ENCODE assay signal across 1 mouse cellular context in the genomic region with DNA sequence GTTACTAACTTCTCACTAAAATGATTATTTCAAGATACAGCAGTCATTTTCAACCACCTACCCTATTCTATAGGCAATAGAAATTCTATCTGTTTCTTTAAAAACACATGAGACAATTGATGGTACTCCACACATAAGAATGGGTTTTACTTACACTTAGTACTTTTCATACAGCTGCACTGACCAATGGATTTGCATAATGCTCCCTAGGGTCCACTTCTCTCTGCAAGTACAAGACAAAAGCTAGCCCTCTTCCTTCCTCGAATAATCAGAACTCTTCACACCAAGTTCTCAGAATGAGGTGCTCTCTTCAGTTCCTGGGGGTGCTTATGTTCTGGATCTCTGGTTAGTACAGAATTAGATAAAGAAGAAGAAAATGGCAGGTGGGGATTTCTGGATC.
TF ChIP-seq lines count a peak whose summit lies in the region.

No protein-coding gene starts in this region.

TF ChIP-seq in CH12.LX, 34 proteins besides CTCF, POLR2A, EP300 and RAD21 (continued from another document):
- TF ChIP-seq NELFE (IDR thresholded peaks at IDR 0.05; ENCODE audit: low read depth, low read length) (no peak), BHLHE40 (IDR thresholded peaks at IDR 0.05; ENCODE audit: low read depth, low read length) (peak; percentile 77), JUN (IDR thresholded peaks at IDR 0.05; ENCODE audit: insufficient read depth, low read depth, low read length) (0 out of 2 replicates have a peak, but pooled peaks have one; percentile 8), IRF4 (IDR thresholded peaks at IDR 0.05; ENCODE audit: low read depth, low read length) (peak; percentile 83), GABPA (IDR thresholded peaks at IDR 0.05; ENCODE audit: insufficient replicate concordance, low read depth, low read length) (no peak), ELF1 (IDR thresholded peaks at IDR 0.05; ENCODE audit: low read depth, low read length) (no peak), ZKSCAN1 (IDR thresholded peaks at IDR 0.05; ENCODE audit: borderline replicate concordance, low read depth, low read length) (no peak), E2F4 (IDR thresholded peaks at IDR 0.05; ENCODE audit: insufficient replicate concordance, low read depth, low read length) (no peak), CHD2 (IDR thresholded peaks at IDR 0.05; ENCODE audit: low read length) (no peak), TBP (conservative IDR thresholded peaks at IDR 0.05; ENCODE audit: low read depth, low read length) (0 out of 2 replicates have a peak, but pooled peaks have one; percentile 50), SIN3A (IDR thresholded peaks at IDR 0.05; ENCODE audit: low read length) (no peak)
